Mouse (Mus musculus) adrenal gland (tissue): Measurements from ENCODE around the gene Hipk4.

Source experiments
- intact Hi-C: fragments of 180-260 bp; cut with DNase I; formaldehyde crosslinking; loops from one replicate; pipeline ENCODE4 v1.15.1; 2025

Gene Hipk4

DNA sequence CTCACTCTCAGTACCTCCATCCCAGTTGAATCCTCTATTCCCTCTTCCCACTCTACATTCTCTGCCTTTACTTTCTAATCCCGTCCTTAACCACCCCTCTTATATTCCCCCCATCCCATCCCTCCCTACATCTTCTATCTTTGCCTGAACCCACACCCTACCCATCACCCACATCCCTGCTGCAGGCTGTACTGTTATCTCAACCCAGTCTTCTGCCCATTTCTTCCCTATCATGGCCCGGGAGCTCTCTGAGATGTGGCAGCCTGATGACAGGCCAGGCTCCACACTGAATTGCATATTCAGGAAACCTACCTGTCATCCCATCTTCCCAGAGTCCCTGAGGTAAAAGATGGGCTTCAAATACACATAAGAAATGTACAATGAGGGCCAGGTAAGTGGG lies 15.7 kb downstream of the Hipk4 start:
- intact Hi-C loops = no loop called here

DNA sequence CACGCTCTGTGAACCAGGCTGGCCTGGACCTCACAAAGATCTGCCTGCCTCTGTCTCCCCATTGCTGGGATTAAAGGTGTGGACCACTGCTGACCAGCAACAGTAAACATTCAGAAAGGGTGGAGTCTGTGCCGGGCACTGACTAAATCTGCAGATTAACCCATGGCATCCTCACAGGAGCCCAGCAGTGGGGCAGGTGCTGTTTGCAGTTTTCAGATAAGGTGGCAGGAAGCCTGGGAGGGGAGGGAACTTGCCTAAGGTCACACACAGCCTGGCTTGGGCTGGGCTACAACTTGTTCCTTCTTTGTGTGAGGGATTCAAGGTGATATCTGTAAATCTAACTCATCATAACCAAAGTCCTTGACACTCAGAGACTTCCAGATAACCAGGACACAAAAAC lies 17.5 kb downstream of the Hipk4 start:
- intact Hi-C loops = no loop called here

DNA sequence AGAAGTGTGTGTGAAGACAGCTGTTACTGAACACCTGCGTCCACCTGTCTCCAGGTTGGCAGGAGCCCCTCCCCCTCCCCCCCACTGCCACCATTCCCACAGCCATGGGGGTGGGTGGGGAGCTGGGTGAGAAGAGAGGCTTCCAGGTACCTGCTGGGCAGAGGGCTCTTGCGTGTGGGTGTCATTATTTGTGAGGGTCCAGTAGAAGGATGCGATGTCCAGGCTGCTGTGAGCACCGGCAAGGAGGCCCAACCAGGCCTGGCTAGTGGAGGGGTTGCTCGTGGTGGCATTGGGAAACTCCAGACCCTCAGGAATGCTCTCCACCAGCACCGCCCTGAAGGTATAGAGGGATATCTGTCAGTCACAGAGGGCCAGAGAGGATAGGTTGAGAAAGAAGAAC lies 17.9 kb downstream of the Hipk4 start:
- intact Hi-C loops = no loop called here

DNA sequence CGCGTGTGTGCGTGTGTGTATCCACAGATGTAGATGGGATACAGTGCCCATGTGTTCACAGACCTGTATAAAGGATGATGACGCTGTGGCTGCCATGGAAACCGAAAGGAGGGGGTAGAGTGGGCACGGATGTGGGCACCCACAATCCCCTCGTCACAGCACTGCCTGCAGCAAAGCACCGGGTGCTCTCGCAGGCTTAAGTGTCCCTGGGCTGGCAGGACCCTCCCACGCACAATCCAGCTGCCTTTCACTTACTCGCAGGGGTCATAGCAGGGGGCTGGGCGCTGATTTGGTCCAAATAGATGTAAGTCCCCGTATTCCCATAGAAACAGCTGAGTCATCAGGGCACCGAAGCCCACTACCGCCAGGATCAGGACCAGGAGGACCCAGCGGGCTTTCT lies 18.4 kb downstream of the Hipk4 start:
- intact Hi-C loops = no loop called here

DNA sequence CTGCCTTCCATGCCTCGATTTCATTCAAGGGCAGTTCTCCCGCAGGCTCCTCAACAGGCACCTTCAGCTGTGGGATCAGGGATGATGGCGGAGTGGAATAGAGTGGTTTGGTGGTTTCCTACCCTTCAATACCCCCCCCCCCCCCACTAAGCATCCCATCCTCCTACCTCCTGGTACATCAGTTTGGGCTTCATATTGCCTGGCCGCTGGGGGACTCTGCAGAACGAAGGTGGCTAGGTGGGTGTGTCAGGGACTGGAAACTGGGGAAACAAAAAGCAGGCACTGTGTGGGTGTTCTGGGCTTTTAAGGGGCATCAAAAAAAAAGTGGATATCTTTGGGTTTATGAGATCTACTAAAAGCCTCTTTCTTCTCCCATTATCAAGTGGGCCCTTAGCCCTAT lies 18.9 kb downstream of the Hipk4 start:
- intact Hi-C loops = no loop called here

DNA sequence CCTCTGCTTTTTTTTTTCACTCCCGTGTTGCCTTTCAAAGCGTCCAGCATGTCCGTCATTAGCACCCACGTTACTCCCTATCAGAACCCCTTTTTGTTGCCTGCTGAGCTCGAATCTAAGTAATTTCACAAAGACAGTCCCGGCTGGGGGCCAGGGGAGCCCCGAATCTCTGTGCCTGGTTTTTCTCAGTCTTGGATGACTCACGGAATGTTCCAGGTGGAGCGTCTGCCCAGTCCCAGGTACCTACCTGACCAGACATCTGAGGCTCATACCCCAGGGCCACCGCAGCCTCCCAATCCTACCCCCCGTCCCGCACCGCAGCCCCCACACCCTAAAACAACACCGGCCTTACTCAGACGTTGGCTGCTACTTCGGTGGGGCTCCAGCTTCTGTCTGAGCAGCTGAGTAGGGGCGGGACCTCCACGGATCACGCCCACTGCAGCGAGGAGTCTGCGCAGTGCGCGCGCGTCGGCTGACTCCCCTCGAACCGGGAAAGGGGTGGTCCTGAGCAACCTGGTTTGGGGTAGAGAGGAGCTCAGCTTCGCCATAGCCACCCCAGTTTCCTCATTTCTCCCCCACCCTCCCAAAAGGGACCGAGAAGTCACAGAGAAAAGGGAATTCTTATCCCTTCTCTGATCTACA lies 19.4 kb downstream of the Hipk4 start:
- intact Hi-C loops = no loop called here

DNA sequence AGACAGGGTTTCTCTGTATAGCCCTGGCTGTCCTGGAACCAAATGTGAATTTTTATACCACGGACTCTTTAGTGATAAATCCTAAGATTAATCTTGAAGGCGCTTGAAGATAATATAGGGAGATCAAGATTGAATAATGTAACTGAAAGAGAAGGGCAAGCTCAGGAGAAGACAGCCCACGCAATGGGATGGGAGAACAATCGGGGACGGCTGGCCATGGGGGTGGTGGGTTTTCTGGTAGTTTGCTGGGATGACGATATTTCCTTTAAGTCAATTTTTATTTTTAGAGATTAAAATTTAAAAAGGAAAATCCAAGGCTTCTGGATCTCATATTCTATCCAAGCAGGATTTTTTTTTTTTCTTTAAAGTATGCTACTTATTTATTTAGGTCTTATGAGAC lies 20.0 kb downstream of the Hipk4 start:
- intact Hi-C loops = no loop called here

DNA sequence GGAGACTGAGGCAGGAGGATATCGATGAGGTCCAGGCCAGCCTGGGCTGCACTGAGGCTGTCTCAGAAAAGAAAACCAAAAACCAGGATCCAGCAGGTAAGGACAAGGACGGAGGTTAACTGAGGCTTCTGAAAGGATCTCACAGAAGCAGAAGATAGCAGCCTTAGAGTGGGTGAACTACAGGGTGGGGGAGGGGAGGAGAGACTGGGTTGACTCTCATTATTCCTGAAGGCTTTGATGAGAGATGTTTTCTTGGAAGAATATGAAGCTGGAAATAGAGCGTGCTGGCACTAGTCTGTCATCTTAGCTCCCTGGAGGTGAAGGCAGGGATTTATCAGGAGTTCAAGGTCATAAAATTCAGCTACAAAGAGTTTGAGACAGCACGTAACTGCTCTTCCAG lies 20.8 kb downstream of the Hipk4 start:
- intact Hi-C loops = no loop called here

DNA sequence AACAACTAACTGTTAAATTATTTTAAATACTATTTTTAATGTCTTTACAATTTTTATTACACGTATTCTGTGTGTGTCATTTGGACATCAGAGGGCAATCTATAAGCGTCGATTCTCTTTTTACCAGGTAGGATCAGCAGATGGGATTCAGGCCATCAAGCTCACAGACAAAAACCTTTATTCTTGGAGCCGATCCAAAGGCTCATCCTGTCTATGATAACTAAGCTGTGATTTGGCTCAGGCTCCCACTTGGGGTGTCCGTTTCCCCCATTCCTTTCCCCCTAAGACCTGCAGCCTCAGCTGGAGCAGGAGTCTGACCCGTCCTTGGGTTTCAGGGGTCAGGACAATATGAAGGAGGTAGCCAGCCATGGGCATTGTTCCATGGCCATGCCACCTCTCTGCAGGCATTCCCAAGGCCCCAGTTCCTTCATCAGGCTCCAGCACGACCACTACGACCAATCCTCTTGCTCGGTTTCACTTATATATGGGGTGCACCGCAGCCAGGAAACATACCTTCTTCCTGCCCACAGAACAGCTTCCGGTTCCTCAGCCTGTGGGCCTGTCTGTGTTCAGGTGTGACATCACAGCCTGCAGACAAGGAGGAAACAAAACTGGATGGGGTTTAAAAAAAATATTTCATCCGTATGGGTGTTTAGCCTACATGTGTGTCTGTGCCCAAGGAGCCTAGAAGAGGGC lies 21.8 kb downstream of the Hipk4 start:
- intact Hi-C loops = no loop called here

DNA sequence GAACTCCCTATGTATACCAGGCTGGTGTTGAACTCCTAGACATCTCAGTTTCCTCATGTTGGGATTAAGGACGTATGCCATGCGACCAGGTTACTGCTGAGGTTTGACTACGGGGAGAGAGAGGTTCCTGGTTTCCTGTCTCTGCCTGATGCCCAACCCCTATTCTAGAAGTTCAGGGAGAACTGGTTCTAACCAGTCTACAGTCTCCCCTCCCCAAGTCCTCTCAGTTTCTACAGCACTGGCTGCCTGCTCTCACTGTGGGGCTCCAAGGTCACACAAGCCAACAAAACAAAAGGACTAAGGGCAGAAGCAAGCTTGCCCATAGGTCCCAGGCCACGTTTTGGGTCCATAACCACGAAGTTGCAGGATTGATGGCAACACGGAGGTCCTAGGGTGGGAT lies 26.5 kb downstream of the Hipk4 start:
- intact Hi-C loops = no loop called here

DNA sequence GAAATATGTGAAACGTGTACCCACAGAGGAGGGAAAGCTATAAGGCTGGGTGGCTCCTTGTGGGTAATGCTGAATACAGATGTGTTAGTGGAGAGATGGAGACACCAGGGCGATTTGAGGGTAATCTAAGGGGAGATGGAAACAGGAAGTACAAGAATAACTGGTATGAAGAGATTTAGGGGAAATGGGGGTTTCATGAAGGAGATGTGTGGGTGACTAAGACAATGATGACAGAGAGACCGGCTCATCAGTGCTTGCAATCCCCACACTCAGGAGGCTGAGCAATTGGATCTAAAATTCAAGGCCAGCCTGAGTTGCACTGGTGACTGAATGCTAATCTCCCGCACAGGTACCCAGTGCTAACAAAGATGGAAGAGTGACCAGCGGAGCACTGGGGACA lies 29.0 kb downstream of the Hipk4 start:
- intact Hi-C loops = no loop called here

DNA sequence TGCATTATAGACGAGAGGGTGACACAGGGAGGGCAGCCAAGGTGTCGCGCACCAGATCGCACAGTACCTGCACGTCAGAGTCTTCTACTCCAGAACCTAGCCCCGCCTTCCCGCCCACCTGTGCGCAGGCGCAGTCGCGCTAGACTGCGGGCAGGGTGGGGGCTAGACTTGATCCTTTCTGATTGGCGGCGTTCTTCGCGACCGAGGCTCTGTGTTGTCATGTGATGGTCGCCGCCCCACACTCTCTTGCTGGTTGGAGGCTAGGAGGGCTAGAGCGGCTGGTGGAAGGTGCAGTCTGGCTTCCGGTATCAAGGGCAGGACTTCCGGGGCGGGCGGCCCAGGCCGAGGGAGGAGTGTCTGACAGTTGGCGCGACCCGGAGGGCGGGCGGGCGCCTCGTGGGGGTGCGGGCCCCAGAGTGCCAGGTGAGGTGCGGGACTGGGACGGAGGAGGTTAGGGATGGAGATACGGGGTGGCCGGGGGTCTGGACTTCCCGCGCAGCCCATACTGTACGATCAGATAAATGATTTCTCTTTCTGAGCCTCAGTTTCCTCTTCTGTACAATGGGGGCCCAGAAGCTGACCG lies 30.0 kb downstream of the Hipk4 start, which contains the start of the genes Pld3 and 2310022A10Rik:
Gene Pld3, minus strand, starts transcription at position 288 of the 583 bp plus-strand sequence.
Gene 2310022A10Rik, plus strand, starts transcription at position 303 of the 583 bp plus-strand sequence.
- intact Hi-C loops = no loop called here

DNA sequence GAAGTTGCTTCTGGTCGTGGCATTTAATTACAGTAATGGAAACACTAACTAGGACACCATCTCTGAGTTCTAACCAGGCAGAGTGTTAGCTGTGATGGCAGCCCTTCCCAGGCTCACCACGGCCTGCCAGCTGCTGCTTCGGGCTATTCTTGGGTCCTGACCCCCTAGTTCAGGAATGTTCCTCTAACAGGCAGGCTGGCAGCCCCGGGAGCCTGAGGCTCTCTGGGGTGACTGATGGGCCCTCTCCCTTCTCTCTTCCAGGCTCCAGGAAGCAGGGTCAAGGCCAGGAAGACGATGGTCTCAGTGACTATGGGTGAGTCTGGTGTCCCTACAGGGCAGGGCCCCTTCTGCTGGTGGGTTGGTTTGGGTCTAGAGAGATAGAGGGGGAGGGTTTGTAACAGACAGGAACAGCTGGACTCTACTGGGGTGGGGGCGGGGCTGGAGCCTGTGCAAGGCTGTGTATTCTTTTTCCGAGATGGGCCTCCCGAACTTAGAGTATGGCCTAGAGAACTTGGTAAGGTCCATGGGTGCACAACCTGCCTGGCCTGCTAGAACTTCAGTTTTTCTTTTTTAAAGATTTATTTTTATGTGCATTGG lies 37.3 kb downstream of the Hipk4 start:
- intact Hi-C loops = no loop called here

DNA sequence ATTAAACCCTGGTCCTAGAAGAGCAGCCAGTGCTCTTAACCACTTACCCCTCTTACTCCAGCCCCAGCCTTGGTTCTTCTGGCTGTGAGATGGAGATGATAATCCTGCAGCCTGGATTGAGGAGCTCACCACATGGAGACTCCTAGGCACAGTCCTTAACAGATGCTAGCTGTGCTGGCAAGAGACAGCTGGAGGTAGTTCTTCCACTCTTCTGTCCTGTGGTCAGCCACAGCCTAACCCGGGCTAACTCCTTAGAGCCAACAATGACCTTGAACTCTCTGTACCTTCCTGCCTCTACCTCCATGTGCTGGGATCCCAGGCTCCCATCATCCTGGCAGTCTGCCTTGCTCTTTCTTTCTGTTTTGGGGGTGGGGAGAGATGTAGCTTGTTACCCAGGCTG lies 37.9 kb downstream of the Hipk4 start:
- intact Hi-C loops = no loop called here

DNA sequence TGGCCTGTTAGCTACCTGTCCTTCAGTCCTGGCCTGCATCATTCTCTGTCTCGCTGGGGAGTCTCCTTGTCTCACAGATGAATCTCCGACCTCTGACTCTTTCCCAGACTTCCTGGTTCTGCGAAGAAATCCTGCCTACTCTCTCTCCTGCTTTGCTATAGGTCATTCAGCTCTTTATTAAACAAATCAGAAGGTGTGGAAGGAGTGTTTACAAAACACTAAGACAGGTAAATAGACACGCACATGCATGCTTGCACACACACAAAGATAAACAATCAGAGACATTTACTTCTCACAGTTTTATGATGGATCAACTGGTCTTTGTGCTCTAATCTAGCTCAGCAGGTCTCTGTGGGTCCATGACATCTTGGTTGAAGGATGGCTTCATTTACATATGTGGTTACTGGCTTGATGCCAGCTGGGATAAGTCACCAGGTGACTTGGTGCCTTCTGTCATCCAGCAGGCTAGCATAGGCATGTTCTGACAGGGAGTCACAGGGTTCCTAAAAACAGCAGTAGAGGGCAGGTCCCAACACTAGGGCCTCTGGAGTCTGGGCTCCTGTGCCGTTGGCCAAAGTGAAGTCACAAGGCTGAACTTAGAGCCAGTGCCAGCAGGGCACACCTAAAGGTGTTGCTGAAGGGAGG lies 46.6 kb downstream of the Hipk4 start:
- intact Hi-C loops = loop anchor here (10.0 kb wide), 1 partner anchor 115 kb away; the partner anchor contains the start of gene Zfp607b

DNA sequence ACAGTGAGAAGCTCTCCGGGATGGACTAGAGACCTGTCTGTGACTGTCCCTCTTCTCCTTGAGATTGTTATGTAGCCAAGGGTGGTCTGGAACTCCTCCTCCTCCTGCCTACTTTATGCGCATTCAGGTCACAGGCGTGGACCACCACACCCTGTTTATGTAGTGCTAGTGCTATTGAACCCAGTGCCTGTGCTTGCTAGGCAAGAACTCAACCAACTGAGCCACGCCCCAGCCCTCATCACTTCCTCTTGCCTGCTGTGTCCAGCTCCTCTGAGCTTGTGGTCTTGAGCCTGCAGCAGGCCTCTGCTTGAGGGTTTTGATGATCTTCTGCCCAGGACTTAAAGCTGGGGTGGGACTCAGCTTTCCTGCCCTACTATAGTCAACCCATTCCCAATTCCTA lies 49.1 kb downstream of the Hipk4 start:
- intact Hi-C loops = loop anchor here (10.0 kb wide), 1 partner anchor 113 kb away; the partner anchor contains the start of gene Zfp607b

DNA sequence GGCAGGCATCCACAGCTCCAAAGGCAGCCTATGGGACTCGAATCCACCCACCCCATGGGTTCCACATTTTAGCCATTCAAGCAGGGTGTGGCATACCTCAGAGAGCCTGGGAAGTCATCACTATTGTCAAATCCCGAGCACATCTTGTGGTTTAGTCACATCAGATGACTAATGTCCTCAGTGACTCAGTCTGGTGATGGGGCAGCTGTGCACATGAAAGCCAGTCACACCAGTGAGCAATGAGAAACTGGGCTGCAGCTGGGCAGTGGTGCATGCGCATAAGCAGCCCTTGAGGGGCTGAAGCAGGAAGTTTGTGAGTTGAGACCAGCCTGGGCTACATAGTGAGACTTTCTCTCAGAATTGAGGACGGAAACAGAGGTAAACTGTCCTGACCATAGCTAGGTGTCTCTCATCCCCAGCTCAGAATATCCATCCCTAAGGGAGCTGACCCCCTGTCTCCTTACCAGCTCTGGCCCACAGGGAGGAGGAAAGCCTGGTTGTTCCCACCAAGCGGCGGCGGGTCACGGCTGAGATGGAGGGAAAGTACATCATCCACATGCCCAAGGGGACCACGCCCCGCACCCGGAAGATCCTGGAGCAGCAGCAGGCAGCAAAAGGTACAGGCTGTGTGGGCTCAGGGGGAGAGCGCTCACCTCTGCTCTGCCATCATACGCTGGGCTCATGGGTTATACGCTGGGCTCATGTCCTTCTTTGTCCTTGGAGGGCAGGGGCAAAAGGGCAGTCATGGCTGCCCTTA lies 51.2 kb downstream of the Hipk4 start:
- intact Hi-C loops = loop anchor here (10.0 kb wide), 1 partner anchor 110 kb away; the partner anchor contains the start of gene Zfp607b

DNA sequence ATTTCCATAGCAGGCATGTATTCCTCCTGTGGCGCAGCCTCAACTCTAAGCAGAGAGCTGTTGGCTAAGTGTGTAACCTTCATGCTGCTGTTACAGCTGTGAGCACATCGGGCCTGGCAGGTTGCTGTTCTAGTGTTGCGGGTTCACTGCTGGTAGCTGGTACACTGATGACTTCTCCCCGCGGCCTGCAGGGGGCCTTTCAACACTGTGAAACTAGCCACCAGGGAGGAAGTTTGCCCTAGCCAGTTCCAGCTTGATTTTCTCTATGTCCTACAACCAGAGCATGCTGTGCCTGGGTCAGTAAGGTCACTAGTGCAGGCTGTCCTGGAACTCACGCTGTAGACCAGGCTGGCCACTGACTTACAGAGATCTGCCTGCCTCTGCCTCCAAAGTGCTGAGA lies 53.8 kb downstream of the Hipk4 start:
- intact Hi-C loops = loop anchor here (5.0 to 10.0 kb wide), 2 partner anchors 40 to 108 kb away; partner anchors contain the start of gene Zfp607b

DNA sequence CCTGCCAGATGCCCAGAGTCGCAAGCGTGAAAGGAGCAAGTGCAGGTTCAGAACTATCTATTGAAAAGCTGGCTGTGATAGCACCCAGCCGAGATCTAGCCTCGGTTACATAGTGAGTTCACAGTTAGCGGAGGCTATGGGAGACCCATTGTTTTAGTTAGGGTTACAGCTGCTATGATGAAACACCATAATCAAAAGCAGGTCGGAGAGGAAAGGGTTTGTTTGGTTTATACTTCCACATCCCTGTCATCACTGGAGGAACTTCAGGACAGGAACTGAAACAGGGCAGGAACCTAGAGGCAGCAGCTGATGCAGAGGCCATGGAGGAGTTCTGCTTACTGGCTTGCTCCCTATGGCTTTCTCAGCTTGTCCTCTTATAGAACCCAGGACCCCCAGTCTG lies 54.5 kb downstream of the Hipk4 start:
- intact Hi-C loops = loop anchor here (5.0 to 10.0 kb wide), 2 partner anchors 40 to 107 kb away; partner anchors contain the start of gene Zfp607b

DNA sequence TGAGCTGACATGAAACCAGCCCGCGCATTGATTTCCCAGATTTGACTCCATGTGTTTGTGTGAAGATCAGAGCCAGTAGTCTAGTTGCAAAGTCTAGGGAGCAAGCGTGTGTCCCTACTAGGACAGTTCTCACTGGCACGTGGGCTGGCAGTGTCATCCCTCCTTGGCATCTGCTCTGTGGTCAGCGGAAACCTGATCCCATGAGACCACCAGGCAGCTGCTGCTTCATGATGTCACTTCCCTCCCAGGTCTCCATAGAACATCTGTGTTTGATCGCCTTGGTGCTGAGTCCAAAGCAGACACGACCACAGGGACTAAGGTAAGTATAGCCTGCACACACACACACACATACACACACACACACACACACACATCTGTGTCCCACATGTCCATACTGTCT lies 55.4 kb downstream of the Hipk4 start:
- intact Hi-C loops = loop anchor here (5.0 to 10.0 kb wide), 2 partner anchors 39 to 106 kb away; partner anchors contain the start of gene Zfp607b
